Mouse (Mus musculus) lung, postnatal 0 days (tissue): Measurements from ENCODE around the gene Olfr435. TPM values are rescaled to one million over a fixed set of nuclear protein-coding genes. Genes with fewer than 3 reads are reported as not detected.

Experiments
- ATAC-seq: fragments of 200-750 bp; cut with Nextera tagmentation; 2 replicates; pipeline ENCODE4 v1.8.0; 2017; ENCODE audit warnings: moderate library complexity
- DNase-seq: peaks from one replicate; pipeline ENCODE4 v3.0.0-alpha.2; 2016; ENCODE audit warnings: low spot score
- H3K27ac ChIP-seq: fragments of 300-500 bp; sonication (generic); 2 replicates; pipeline ENCODE4 v1.5.1; 2014; ENCODE audit warnings: antibody characterized with exemption, mild to moderate bottlenecking, low read length, mixed read lengths
- H3K27me3 ChIP-seq: fragments of 300-500 bp; sonication (generic); replicated peaks from 2 replicates; pipeline ENCODE4 v1.6.1; 2014; ENCODE audit warnings: low read length, mixed read lengths; ENCODE audit not compliant: insufficient read depth
- H3K36me3 ChIP-seq: fragments of 300-500 bp; sonication (generic); 2 replicates; pipeline ENCODE4 v1.6.1; 2014; ENCODE audit warnings: low read length, mixed read lengths; ENCODE audit not compliant: insufficient read depth
- H3K4me1 ChIP-seq: fragments of 300-500 bp; sonication (generic); 2 replicates; pipeline ENCODE4 v1.6.1; 2014; ENCODE audit warnings: antibody characterized with exemption, low read depth, low read length, mixed read lengths; ENCODE audit not compliant: insufficient read depth
- H3K4me2 ChIP-seq: fragments of 300-500 bp; sonication (generic); replicated peaks from 2 replicates; pipeline ENCODE4 v1.6.1; 2014; ENCODE audit warnings: low read depth, mild to moderate bottlenecking, low read length, moderate library complexity, mixed read lengths
- H3K4me3 ChIP-seq: fragments of 300-500 bp; sonication (generic); 2 replicates; pipeline ENCODE4 v1.5.1; 2014; ENCODE audit warnings: low read depth, low read length
- H3K9ac ChIP-seq: fragments of 300-500 bp; sonication (generic); replicated peaks from 2 replicates; pipeline ENCODE4 v1.6.1; 2014; ENCODE audit warnings: low read depth, mild to moderate bottlenecking
- H3K9me3 ChIP-seq: fragments of 300-500 bp; sonication (generic); 2 replicates; pipeline ENCODE4 v1.6.1; 2016; ENCODE audit warnings: low read length, mixed read lengths
- CTCF ChIP-seq: IDR thresholded peaks from 2 replicates; pipeline ENCODE4 v1.5.1; 2016; ENCODE audit warnings: antibody characterized with exemption, mild to moderate bottlenecking
- EP300 ChIP-seq: IDR thresholded peaks from 2 replicates; pipeline ENCODE4 v1.6.1; 2016; ENCODE audit warnings: antibody characterized with exemption, mild to moderate bottlenecking, control low read depth
- WGBS: fragments of 180-500 bp; shearing (Covaris S2); extraction: QIAGEN DNeasy Blood & Tissue Kit; methylation state at CpG from one replicate; pipeline ENCODE4 v1.1.7; 2014; 5-methylcytosine and 5-hydroxymethylcytosine counted together
- polyA plus RNA-seq: library from polyadenylated mRNA; unstranded; fragments of >200 nt; fragmentation: Nextera tagmentation; extraction: Ambion mirVana; gene quantifications from 2 replicates; pipeline ENCODE4 v1.2.1, GENCODE M21; 2015

Olfr435 gene
- polyA plus RNA-seq, 1 experiment from 2014 or later, result not detected

GRCm38 (mm10) chr6:43242061-43242460, 45.1 kb downstream of the Olfr435 start:
- no peak overlapping the region for H3K4me2 ChIP-seq
- H3K9me3 ChIP-seq, result no peaks in the 10 kb centered on the region
- H3K9ac ChIP-seq, result no peak overlapping the region
- H3K4me1 ChIP-seq, result no peaks in the 10 kb centered on the region
- DNase-seq, result no peak
- H3K36me3 ChIP-seq, result no peaks in the 10 kb centered on the region
- WGBS, result 15% methylated on average over 4 of the region's 4 CpGs
- H3K27ac ChIP-seq, result no peak overlapping the region
- TF ChIP-seq CTCF, result peak; percentile 58
- TF ChIP-seq EP300, result no peak
- no peak for ATAC-seq
- H3K4me3 ChIP-seq, result no peak overlapping the region
- no peaks in the 10 kb centered on the region for H3K27me3 ChIP-seq

- no peak overlapping the region for H3K4me2 ChIP-seq
- H3K27me3 ChIP-seq, result no peaks in the 10 kb centered on the region
- no peaks in the 10 kb centered on the region for H3K36me3 ChIP-seq
- no peaks in the 10 kb centered on the region for H3K4me1 ChIP-seq
- WGBS, result 52% methylated on average over 3 of the region's 3 CpGs
- DNase-seq, result no peak
- no peak for TF ChIP-seq CTCF
- H3K9me3 ChIP-seq, result no peaks in the 10 kb centered on the region
- H3K27ac ChIP-seq, result no peak overlapping the region
- no peak overlapping the region for H3K4me3 ChIP-seq
- no peak for ATAC-seq
- H3K9ac ChIP-seq, result no peak overlapping the region
These were observed 50.5 kb downstream of the Olfr435 start for GRCm38 (mm10) chr6:43247396-43247795.

DNA sequence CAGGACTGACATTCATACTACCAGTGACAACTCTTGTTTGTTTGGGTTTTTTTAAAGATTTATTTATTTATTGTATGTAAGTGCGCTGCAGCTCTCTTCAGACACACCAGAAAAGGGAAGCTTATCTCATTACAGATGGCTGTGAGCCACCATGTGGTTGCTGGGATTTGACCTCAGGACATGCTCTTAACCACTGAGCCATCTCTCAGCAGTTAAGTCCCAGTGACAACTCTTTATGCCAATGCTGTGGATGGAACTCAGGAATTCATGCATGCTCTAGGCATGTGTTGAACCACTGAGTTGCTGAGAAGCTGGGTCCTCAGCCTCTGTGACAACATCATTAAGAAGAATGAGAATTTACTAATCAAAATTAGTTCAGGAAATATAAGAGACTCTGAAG, 56.0 kb downstream of the Olfr435 start:
- no peak overlapping the region for H3K4me3 ChIP-seq
- no peak for TF ChIP-seq EP300
- TF ChIP-seq CTCF, result no peak
- no peak for ATAC-seq
- no peak overlapping the region for H3K4me2 ChIP-seq
- no peak overlapping the region for H3K9ac ChIP-seq
- DNase-seq, result no peak
- no peak overlapping the region for H3K27ac ChIP-seq
- H3K27me3 ChIP-seq, result no peaks in the 10 kb centered on the region
- no peaks in the 10 kb centered on the region for H3K9me3 ChIP-seq
- H3K4me1 ChIP-seq, result no peaks in the 10 kb centered on the region
- WGBS, result 67% methylated on average over 1 of the region's 1 CpGs
- H3K36me3 ChIP-seq, result no peaks in the 10 kb centered on the region

Other genes starting within 250 kb of the Olfr435 start
- not detected in 2 replicates for gene Olfr444, start 248.1 kb upstream of the Olfr435 start, polyA plus RNA-seq
- not detected in 2 replicates for gene Olfr441, start 90.8 kb upstream of the Olfr435 start, polyA plus RNA-seq
- not detected in 2 replicates for gene Olfr237-ps1, start 50.6 kb upstream of the Olfr435 start, polyA plus RNA-seq
- not detected in 2 replicates for gene Olfr437, start 33.9 kb upstream of the Olfr435 start, polyA plus RNA-seq
- not detected in 2 replicates for gene Olfr13, start 25.0 kb upstream of the Olfr435 start, polyA plus RNA-seq
- not detected in 2 replicates for gene Olfr434, start 15.9 kb downstream of the Olfr435 start, polyA plus RNA-seq
- not detected in 2 replicates for gene Olfr47, start 34.4 kb downstream of the Olfr435 start, polyA plus RNA-seq
- 13.2 and 16.3 TPM in 2 replicates for gene Arhgef5, start 68.4 kb downstream of the Olfr435 start, polyA plus RNA-seq
- not detected in 2 replicates for gene Nobox, start 112.4 kb downstream of the Olfr435 start, polyA plus RNA-seq